Mouse (Mus musculus): Measurements from ENCODE around the gene Nhsl2. TPM values are rescaled to one million over a fixed set of nuclear protein-coding genes. Genes with fewer than 3 reads are reported as not detected.

The Nhsl2 gene
- polyA plus RNA-seq, 1 experiment from 2014 or later, result 7.2 TPM

DNA sequence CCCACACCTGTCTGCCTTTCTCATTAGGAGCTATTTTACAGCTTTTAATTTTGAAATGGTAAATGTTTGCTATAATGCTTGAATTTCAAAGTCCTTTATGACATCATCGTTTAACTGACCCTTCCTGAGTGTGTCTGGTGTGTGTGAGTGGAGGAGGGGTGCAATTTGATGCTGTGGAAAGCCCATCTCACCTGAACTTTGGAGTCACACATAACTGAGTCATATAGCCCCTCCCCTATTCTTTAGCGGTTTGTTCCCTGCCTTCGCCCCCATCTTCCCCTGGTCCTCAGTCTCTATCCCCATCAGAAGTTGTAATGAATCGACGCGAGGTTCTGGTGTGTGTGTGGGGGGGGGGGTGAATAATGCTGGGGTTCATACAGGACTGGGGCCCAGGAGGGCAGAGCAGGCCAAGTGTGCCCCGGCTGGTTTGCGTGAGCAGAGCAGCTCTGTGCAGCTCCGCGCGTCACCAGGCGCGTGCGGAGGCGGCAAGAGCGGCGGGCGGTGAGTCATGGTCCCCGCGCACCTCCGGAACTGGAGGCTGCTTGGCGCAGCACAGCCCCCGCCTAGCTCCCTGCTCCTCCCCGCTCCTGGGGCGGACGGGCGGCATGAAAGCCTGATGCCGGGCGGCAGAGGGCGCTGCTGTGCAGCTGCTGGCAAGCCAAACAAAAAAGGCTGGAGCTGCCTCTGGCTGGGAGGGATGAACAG, 104.8 kb downstream of the Nhsl2 start:
- Histone ChIP-seq H3K9me3 (no peaks in the 10 kb centered on the region), H3K27ac (no peak overlapping the region), H3K4me3 (peak overlapping the region; percentile 33), H3K4me1 (peaks cover 7% of the 10 kb centered on the region; the same call in 1 of the 2 replicates), H3K27me3 (peaks cover 5% of the 10 kb centered on the region; the same call in 1 of the 2 replicates), H3K4me2 (peak overlapping the region; percentile 72), H3K36me3 (no peaks in the 10 kb centered on the region), H3K9ac (peak overlapping the region; percentile 31; the same call in 1 of the 2 replicates)
- WGBS, result 8% methylated on average over 27 of the region's 30 CpGs
- ATAC-seq (ENCODE audit: borderline replicate concordance, extremely low read depth, low FRiP score, low TSS enrichment), result peak; percentile 95

DNA sequence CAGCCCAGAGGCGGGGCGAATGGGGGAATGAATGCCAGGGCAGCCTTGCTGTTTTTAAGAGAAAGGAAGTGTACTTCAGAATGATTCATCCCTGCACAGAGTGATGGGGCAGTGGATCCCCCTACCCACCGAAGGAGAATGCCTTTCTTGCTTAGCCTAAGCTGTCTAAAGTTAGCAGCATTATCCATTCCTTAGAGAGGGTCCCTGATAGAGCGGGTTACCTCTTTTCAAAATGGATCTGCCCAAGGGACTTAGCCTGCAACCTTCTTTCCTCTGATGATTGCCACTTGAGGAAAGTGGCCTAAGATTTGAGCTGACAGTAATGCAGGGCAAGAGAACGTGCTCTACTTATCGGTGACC, 105.3 kb downstream of the Nhsl2 start:
- H3K9me3 ChIP-seq, result no peaks in the 10 kb centered on the region
- ATAC-seq (ENCODE audit: borderline replicate concordance, extremely low read depth, low FRiP score, low TSS enrichment), result no peak; the same call in 1 of the 2 replicates
- H3K4me3 ChIP-seq, result no peak overlapping the region
- 34% methylated on average over 6 of the region's 6 CpGs for WGBS
- H3K4me2 ChIP-seq, result no peak overlapping the region
- peaks cover 5% of the 10 kb centered on the region; the same call in 1 of the 2 replicates for H3K27me3 ChIP-seq
- H3K9ac ChIP-seq, result no peak overlapping the region
- peak overlapping the region; percentile 3; the same call in 1 of the 2 replicates for H3K27ac ChIP-seq
- H3K4me1 ChIP-seq, result peaks cover 7% of the 10 kb centered on the region; the same call in 1 of the 2 replicates
- no peaks in the 10 kb centered on the region for H3K36me3 ChIP-seq

DNA sequence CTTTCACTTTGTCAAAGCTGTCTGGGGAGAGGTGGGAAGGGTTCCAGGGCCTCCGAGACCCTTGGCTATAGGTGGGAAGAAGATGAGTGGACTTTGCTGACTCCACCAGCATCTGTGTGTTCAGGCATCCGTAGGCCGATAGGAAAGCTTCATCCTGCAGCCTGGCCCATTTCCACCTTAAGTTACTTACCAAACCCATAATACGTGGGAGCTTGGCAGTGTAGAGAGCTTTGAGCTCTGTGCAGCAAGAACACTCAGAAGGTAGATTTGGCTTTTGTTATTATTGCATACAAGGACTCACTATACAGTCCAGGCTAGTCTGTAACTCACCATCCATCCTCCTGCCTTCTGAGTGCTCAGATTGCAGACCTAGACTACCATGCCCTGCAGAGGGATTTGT, 112.7 kb downstream of the Nhsl2 start:
- no peak overlapping the region for H3K4me3 ChIP-seq
- WGBS, result 74% methylated on average over 4 of the region's 4 CpGs
- H3K4me1 ChIP-seq, result no peaks in the 10 kb centered on the region
- no peaks in the 10 kb centered on the region; the same call in 1 of the 2 replicates for H3K27me3 ChIP-seq
- H3K9ac ChIP-seq, result no peak overlapping the region
- no peak for ATAC-seq (ENCODE audit: borderline replicate concordance, extremely low read depth, low FRiP score, low TSS enrichment)
- no peaks in the 10 kb centered on the region for H3K9me3 ChIP-seq
- no peaks in the 10 kb centered on the region for H3K36me3 ChIP-seq
- H3K4me2 ChIP-seq, result no peak overlapping the region
- no peak overlapping the region for H3K27ac ChIP-seq

DNA sequence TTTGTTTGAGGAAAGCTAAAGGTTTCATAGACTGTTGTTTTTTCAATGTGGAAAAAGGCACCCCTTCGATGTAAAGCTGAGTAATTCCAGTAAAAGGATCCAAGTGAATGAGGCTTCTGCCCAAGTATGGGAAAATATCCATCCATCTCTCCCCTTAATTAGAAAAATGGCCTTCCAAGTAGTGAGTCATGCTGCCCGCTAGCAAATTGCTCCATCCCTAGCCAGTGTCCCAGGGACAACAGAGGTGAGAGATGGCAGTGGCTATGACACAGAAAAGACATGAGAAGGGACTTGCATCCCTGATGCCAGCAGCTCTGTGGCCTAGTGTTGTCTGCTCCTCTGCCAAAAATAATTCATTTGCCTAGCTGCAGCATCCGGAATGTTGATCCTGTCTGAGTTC, 114.5 kb downstream of the Nhsl2 start:
- H3K27me3 ChIP-seq, result no peaks in the 10 kb centered on the region
- WGBS, result 62% methylated on average over 3 of the region's 3 CpGs
- no peak overlapping the region for H3K4me3 ChIP-seq
- no peaks in the 10 kb centered on the region for H3K36me3 ChIP-seq
- H3K27ac ChIP-seq, result 0 out of 2 replicates have a peak overlapping the region, but pooled peaks have one; percentile 19
- no peak overlapping the region for H3K9ac ChIP-seq
- H3K4me1 ChIP-seq, result no peaks in the 10 kb centered on the region
- ATAC-seq (ENCODE audit: borderline replicate concordance, extremely low read depth, low FRiP score, low TSS enrichment), result no peak
- no peaks in the 10 kb centered on the region for H3K9me3 ChIP-seq
- no peak overlapping the region for H3K4me2 ChIP-seq

DNA sequence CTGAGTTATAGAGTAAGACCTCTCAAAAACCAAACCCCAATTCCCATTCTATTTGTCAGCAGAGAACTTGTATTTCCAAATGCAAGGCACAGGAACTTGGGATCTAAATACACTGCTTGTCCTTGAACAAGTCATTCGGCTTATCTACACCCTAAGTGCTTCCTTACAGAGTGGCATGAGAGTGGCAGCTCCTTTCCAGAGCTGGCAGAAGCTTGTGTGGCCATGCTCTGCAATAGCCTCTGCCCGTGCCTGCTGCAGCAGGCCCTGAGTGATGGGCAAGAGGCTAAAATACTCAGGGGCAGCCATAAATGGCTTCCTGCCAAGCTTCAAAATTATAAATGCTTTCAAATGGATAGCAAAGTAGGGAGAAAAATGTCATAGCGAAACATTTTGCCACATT, 123.8 kb downstream of the Nhsl2 start:
- Histone ChIP-seq H3K4me1 (no peaks in the 10 kb centered on the region), H3K9me3 (no peaks in the 10 kb centered on the region), H3K27me3 (0 out of 2 replicates have a peak, but pooled peaks cover 8% of the 10 kb centered on the region), H3K36me3 (no peaks in the 10 kb centered on the region), H3K9ac (no peak overlapping the region), H3K4me3 (no peak overlapping the region), H3K4me2 (no peak overlapping the region), H3K27ac (no peak overlapping the region)
- no peak for ATAC-seq (ENCODE audit: borderline replicate concordance, extremely low read depth, low FRiP score, low TSS enrichment)
- WGBS, result 51% methylated on average over 3 of the region's 3 CpGs

DNA sequence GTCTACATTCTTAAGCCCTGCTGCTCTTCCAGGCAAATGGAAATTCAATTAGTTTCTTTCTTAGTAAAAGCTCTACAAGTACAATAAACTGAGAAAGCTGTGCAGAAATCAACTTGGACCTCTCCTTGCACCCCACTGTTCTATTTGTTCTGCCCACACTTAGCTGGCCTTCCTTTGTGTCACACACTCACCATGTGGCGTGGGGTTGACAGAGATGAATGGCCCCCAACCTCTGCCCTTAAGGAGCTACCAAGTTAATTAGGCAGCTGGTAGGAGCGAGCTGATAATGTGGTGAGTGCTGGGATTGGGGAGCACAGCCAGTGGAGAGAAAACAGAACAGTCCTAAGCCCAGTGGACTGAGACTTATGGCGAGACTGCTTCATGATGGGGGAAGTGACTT, 127.7 kb downstream of the Nhsl2 start:
- H3K4me2 ChIP-seq, result no peak overlapping the region
- no peak overlapping the region for H3K9ac ChIP-seq
- WGBS, result 49% methylated on average over 3 of the region's 3 CpGs
- H3K36me3 ChIP-seq, result no peaks in the 10 kb centered on the region
- no peaks in the 10 kb centered on the region for H3K4me1 ChIP-seq
- no peak for ATAC-seq (ENCODE audit: borderline replicate concordance, extremely low read depth, low FRiP score, low TSS enrichment)
- H3K9me3 ChIP-seq, result no peaks in the 10 kb centered on the region
- H3K4me3 ChIP-seq, result no peak overlapping the region
- 0 out of 2 replicates have a peak, but pooled peaks cover 3% of the 10 kb centered on the region for H3K27me3 ChIP-seq
- H3K27ac ChIP-seq, result no peak overlapping the region

DNA sequence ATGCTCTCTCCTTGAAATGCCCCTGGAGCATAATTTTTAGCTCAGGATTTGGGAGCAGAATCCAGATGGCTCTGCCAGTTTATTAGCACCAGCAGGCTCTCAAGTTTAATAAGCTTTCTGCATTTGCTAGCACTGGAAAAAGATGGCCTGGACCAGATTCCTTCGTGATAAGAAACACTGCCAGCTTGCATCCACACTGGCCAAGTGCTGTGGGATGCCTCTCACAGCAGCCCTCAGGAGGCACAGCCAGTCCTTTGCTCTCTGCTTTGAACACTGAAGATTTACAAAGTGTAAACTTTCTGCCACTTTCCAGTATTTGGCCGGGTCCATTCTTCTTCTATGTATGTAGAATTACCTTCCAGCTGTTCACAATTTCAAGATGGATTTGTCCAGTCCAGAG, 129.7 kb downstream of the Nhsl2 start:
- no peaks in the 10 kb centered on the region for H3K36me3 ChIP-seq
- WGBS, result 27% methylated on average over 2 of the region's 2 CpGs
- no peak overlapping the region for H3K4me2 ChIP-seq
- no peak overlapping the region for H3K4me3 ChIP-seq
- H3K4me1 ChIP-seq, result 0 out of 2 replicates have a peak, but pooled peaks cover 3% of the 10 kb centered on the region
- peak overlapping the region; percentile 41 for H3K27ac ChIP-seq
- H3K9me3 ChIP-seq, result no peaks in the 10 kb centered on the region
- H3K9ac ChIP-seq, result no peak overlapping the region
- ATAC-seq (ENCODE audit: borderline replicate concordance, extremely low read depth, low FRiP score, low TSS enrichment), result no peak
- H3K27me3 ChIP-seq, result 0 out of 2 replicates have a peak, but pooled peaks cover 3% of the 10 kb centered on the region

DNA sequence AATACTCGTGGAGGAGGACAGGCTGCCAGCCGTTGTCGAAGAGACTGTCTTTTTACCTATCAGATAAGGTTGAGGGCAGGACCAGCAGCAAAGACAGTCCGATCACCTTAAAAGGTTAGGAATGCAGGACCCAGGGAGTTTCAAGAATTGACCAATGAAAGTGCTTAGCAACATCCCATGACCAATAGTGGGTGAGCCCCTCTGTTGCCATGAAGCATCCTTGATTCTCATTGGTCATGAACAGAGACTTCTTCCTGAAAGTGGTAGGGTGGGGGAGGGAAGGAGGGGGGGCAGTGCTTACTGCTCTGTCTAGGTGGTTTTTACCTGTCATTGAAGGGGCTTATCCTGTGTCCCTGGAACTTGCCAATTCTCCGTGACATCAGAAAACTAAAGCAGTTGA, 130.1 kb downstream of the Nhsl2 start:
- Histone ChIP-seq H3K4me1 (0 out of 2 replicates have a peak, but pooled peaks cover 3% of the 10 kb centered on the region), H3K9ac (no peak overlapping the region), H3K9me3 (no peaks in the 10 kb centered on the region), H3K36me3 (no peaks in the 10 kb centered on the region), H3K27me3 (0 out of 2 replicates have a peak, but pooled peaks cover 3% of the 10 kb centered on the region), H3K4me3 (no peak overlapping the region), H3K27ac (peak overlapping the region; percentile 41; the same call in 1 of the 2 replicates), H3K4me2 (no peak overlapping the region)
- WGBS, result 41% methylated on average over 5 of the region's 5 CpGs
- ATAC-seq (ENCODE audit: borderline replicate concordance, extremely low read depth, low FRiP score, low TSS enrichment), result peak; percentile 65

DNA sequence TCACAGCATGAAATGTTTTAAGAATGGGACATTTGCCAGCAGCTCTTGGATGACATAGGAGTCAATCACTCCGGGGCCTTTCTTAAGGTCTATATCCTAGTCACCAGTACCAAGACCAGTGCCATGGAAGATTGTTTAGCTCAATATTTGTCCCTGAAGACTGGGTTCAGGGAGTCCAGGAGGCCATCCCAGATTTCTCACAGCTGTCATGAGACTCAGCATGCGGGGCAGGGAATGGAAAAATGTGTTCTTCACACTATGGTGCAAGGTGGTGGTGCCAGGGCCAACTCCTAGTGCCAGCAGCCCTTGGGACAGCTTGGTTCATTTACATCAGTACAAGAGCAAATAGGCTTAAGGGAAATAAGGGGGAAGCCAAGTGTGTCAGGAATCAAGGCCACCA, 131.4 kb downstream of the Nhsl2 start:
- H3K27ac ChIP-seq, result no peak overlapping the region
- no peaks in the 10 kb centered on the region for H3K36me3 ChIP-seq
- H3K9ac ChIP-seq, result no peak overlapping the region
- H3K4me2 ChIP-seq, result no peak overlapping the region
- no peak overlapping the region for H3K4me3 ChIP-seq
- no peak for ATAC-seq (ENCODE audit: borderline replicate concordance, extremely low read depth, low FRiP score, low TSS enrichment)
- H3K9me3 ChIP-seq, result no peaks in the 10 kb centered on the region
- 87% methylated on average over 2 of the region's 2 CpGs for WGBS
- H3K27me3 ChIP-seq, result 0 out of 2 replicates have a peak, but pooled peaks cover 3% of the 10 kb centered on the region
- H3K4me1 ChIP-seq, result peaks cover 8% of the 10 kb centered on the region; the same call in 1 of the 2 replicates

DNA sequence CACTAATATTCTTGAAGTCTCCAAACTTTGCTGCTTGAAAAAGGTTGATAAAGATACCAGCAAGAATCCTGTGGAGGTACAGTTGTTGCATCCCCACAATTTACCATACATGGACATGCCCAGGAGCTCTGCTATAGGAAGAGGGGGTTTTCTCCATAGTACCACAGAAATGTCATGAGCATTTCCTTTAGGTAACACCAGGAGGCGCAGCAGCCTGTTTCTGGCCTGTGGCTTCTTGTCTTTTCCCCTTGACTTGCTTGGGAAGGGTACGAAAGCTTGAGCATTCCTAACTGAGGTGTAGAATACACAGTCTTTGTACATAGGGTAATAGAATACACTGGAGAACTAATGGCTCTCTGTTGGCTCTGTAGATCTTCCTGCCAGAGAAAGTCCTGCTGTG, 132.3 kb downstream of the Nhsl2 start:
- 0 out of 2 replicates have a peak, but pooled peaks cover 3% of the 10 kb centered on the region for H3K27me3 ChIP-seq
- H3K27ac ChIP-seq, result no peak overlapping the region
- ATAC-seq (ENCODE audit: borderline replicate concordance, extremely low read depth, low FRiP score, low TSS enrichment), result no peak

DNA sequence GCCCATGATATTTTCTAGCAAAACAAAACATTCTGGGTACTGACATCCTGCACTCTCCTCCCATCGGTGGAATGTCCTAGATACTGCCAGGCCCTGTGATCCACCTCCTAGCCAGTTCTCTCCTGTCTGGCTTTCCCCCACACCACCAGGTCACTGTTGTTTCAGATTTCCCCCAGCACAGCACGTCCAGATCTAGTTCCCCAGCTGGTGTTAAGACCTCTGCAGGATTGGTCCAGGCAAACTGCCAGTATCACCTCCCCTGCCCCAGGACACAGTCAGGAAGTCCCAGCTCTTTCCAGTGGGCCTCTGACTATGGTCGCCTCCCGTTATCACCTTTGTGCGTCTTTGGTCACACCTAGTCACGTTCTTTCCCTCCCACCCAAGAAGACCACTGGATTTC, 134.5 kb downstream of the Nhsl2 start:
- H3K9me3 ChIP-seq, result no peaks in the 10 kb centered on the region
- no peaks in the 10 kb centered on the region for H3K36me3 ChIP-seq
- no peak overlapping the region for H3K27ac ChIP-seq
- H3K4me1 ChIP-seq, result peaks cover 8% of the 10 kb centered on the region; the same call in 1 of the 2 replicates
- 50% methylated on average over 6 of the region's 6 CpGs for WGBS
- 0 out of 2 replicates have a peak, but pooled peaks cover 5% of the 10 kb centered on the region for H3K27me3 ChIP-seq
- no peak overlapping the region for H3K4me2 ChIP-seq
- no peak overlapping the region for H3K4me3 ChIP-seq
- no peak overlapping the region for H3K9ac ChIP-seq
- ATAC-seq (ENCODE audit: borderline replicate concordance, extremely low read depth, low FRiP score, low TSS enrichment), result peak; percentile 55; the same call in 1 of the 2 replicates

More for the DNA sequence above, 132.3 kb downstream of the Nhsl2 start:
- H3K9ac ChIP-seq, result no peak overlapping the region
- H3K4me3 ChIP-seq, result no peak overlapping the region
- H3K36me3 ChIP-seq, result no peaks in the 10 kb centered on the region
- no peak overlapping the region for H3K4me2 ChIP-seq
- WGBS, result 30% methylated on average over 2 of the region's 2 CpGs
- H3K9me3 ChIP-seq, result no peaks in the 10 kb centered on the region
- H3K4me1 ChIP-seq, result peaks cover 8% of the 10 kb centered on the region; the same call in 1 of the 2 replicates

DNA sequence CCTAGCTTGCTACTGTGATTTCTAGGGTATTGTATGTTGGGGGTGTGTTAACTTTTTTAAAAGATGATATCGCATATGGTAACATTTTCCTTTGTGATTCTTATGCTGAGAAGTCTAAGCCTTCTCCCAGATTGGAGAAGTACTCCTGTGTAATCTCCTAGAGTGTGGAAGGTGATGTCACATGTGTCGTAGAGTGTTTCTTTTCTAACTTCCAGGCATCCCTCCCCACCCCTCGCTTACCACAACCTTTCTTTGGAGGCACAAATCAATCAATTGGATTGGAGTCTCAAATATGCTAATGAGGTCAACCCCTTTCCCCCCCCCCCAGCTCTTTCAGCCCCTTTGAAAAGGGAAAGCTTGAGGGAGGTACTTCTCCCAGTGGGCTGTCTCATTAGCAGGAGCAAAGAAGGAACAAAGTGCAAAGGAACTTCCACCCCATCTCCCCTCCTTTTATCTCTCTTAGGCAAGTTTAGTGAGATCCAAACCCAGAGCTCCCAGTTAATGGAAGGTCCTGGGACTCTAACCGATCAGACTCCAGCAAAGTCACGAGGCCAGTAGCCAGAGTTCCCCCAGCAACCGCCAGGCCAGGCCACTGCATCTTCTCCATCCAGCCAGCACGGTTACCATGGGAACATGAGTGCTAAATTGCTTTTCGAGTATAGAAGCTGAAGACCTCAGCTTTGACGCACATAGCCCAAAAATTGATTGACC, 137.6 kb downstream of the Nhsl2 start:
- peaks cover 10% of the 10 kb centered on the region; the same call in 1 of the 2 replicates for H3K27me3 ChIP-seq
- peaks cover 8% of the 10 kb centered on the region; the same call in 1 of the 2 replicates for H3K4me1 ChIP-seq
- H3K36me3 ChIP-seq, result no peaks in the 10 kb centered on the region
- no peak overlapping the region for H3K27ac ChIP-seq
- no peak for ATAC-seq (ENCODE audit: borderline replicate concordance, extremely low read depth, low FRiP score, low TSS enrichment)
- no peak overlapping the region for H3K4me2 ChIP-seq
- no peaks in the 10 kb centered on the region for H3K9me3 ChIP-seq
- no peak overlapping the region for H3K4me3 ChIP-seq
- no peak overlapping the region for H3K9ac ChIP-seq
- 43% methylated on average over 9 of the region's 9 CpGs for WGBS
